Mouse (Mus musculus): Measurements from ENCODE around the gene Agbl3. TPM values are rescaled to one million over a fixed set of nuclear protein-coding genes. Genes with fewer than 3 reads are reported as not detected.

The Agbl3 gene
- polyA plus RNA-seq, 1 experiment from 2014 or later, result 16.0 TPM

- no peaks in the 10 kb centered on the region for H3K9me3 ChIP-seq (ENCODE audit: low read length)
- TF ChIP-seq CTCF (IDR thresholded peaks at IDR 0.05) (no peak), EP300 (IDR thresholded peaks at IDR 0.05) (no peak)
- 80% methylated on average over 4 of the region's 4 CpGs for WGBS
- ATAC-seq (no peak), DNase-seq (ENCODE audit: low spot score) (no peak)
- H3K36me3 ChIP-seq (ENCODE audit: insufficient read depth, low read length), result no peaks in the 10 kb centered on the region
- H3K4me3 ChIP-seq (ENCODE audit: low read depth, low read length), result no peak overlapping the region
- no peak overlapping the region for H3K27ac ChIP-seq (ENCODE audit: low read length)
- H3K4me2 ChIP-seq (replicated peaks; ENCODE audit: low read depth, low read length), result no peak overlapping the region
- no peaks in the 10 kb centered on the region for H3K27me3 ChIP-seq (replicated peaks; ENCODE audit: insufficient read depth, low read length)
- no peak overlapping the region for H3K9ac ChIP-seq (replicated peaks; ENCODE audit: low read depth)
- H3K4me1 ChIP-seq (ENCODE audit: insufficient read depth, low read depth, low read length), result no peaks in the 10 kb centered on the region
Observed at GRCm38 (mm10) chr6:34810651-34811050, 30.4 kb downstream of the Agbl3 start.

GRCm38 (mm10) chr6:34824406-34824805 lies 44.2 kb downstream of the Agbl3 start:
- H3K27me3 ChIP-seq (replicated peaks; ENCODE audit: insufficient read depth, low read length), result no peaks in the 10 kb centered on the region
- no peaks in the 10 kb centered on the region for H3K9me3 ChIP-seq (ENCODE audit: low read length)
- no peaks in the 10 kb centered on the region for H3K4me1 ChIP-seq (ENCODE audit: insufficient read depth, low read depth, low read length)
- TF ChIP-seq CTCF (IDR thresholded peaks at IDR 0.05) (no peak), EP300 (IDR thresholded peaks at IDR 0.05) (no peak)
- no peak for ATAC-seq
- H3K9ac ChIP-seq (replicated peaks; ENCODE audit: low read depth), result no peak overlapping the region
- no peak overlapping the region for H3K4me2 ChIP-seq (replicated peaks; ENCODE audit: low read depth, low read length)
- no peaks in the 10 kb centered on the region for H3K36me3 ChIP-seq (ENCODE audit: insufficient read depth, low read length)
- DNase-seq (ENCODE audit: low spot score), result no peak
- no peak overlapping the region for H3K4me3 ChIP-seq (ENCODE audit: low read depth, low read length)
- H3K27ac ChIP-seq (ENCODE audit: low read length), result no peak overlapping the region

GRCm38 (mm10) chr6:34832352-34832751 lies 52.1 kb downstream of the Agbl3 start:
- Histone ChIP-seq H3K4me3 (ENCODE audit: low read depth, low read length) (no peak overlapping the region), H3K9me3 (ENCODE audit: low read length) (no peaks in the 10 kb centered on the region), H3K36me3 (ENCODE audit: insufficient read depth, low read length) (no peaks in the 10 kb centered on the region), H3K27ac (ENCODE audit: low read length) (no peak overlapping the region), H3K27me3 (replicated peaks; ENCODE audit: insufficient read depth, low read length) (no peaks in the 10 kb centered on the region), H3K4me1 (ENCODE audit: insufficient read depth, low read depth, low read length) (no peaks in the 10 kb centered on the region), H3K9ac (replicated peaks; ENCODE audit: low read depth) (no peak overlapping the region), H3K4me2 (replicated peaks; ENCODE audit: low read depth, low read length) (no peak overlapping the region)
- ATAC-seq, result no peak
- no peak for DNase-seq (ENCODE audit: low spot score)
- TF ChIP-seq EP300 (IDR thresholded peaks at IDR 0.05) (no peak), CTCF (IDR thresholded peaks at IDR 0.05) (no peak)
- WGBS, result 89% methylated on average over 5 of the region's 5 CpGs

DNA sequence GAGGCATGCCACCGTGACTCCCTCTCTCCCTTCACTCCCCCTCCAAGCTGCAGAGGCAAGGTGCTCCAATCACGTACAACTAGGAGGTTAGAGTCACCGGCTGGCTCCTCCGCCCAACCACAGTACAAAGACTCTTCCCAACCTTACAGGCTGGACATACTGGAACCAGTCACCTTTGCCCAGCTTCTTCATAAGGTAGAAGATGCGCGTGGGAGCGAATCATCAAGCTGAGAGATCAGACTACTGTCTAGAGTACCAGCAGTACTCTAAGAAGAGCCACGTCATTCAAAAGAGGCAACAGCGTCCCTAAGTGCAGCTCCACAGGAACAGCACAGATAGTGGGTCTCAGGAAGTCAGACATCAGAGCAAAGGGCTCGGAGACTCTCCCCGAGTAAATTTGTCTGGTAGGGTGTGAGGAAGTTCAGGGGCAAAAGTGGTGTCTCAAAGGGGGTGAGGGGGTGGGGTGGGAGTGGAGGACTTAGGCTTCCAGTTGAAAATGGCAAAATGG lies 81.4 kb downstream of the Agbl3 start:
- Histone ChIP-seq H3K4me2 (replicated peaks; ENCODE audit: low read depth, low read length) (no peak overlapping the region), H3K27me3 (replicated peaks; ENCODE audit: insufficient read depth, low read length) (no peaks in the 10 kb centered on the region), H3K9me3 (ENCODE audit: low read length) (no peaks in the 10 kb centered on the region), H3K27ac (ENCODE audit: low read length) (no peak overlapping the region), H3K9ac (replicated peaks; ENCODE audit: low read depth) (no peak overlapping the region), H3K4me3 (ENCODE audit: low read depth, low read length) (no peak overlapping the region), H3K36me3 (ENCODE audit: insufficient read depth, low read length) (no peaks in the 10 kb centered on the region), H3K4me1 (ENCODE audit: insufficient read depth, low read depth, low read length) (peaks cover 20% of the 10 kb centered on the region)
- ATAC-seq (no peak), DNase-seq (ENCODE audit: low spot score) (no peak)
- 90% methylated on average over 11 of the region's 11 CpGs for WGBS
- no peak for TF ChIP-seq CTCF (IDR thresholded peaks at IDR 0.05)

DNA sequence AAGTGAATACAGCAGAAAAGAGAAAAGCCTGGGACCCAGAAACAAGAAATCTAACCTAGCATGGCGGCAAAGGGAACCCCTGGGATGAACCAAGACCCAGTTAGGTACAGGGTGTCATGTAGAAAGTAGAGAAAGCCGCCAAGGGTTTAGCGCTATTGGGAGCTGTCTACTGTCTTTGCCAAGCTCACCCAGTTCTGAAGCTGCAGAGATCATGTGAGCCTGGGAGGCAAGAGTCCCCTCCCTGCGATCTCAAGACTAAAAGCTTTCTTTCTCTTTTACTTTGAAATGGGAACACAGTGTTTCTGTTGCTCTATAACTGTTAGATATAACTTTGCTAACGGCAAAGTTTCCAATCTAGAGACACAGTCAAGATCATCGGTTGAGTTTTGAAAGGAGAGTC lies 82.1 kb downstream of the Agbl3 start:
- H3K4me3 ChIP-seq (ENCODE audit: low read depth, low read length), result peak overlapping the region; percentile 38
- H3K27me3 ChIP-seq (replicated peaks; ENCODE audit: insufficient read depth, low read length), result no peaks in the 10 kb centered on the region
- no peaks in the 10 kb centered on the region for H3K36me3 ChIP-seq (ENCODE audit: insufficient read depth, low read length)
- 77% methylated on average over 6 of the region's 6 CpGs for WGBS
- H3K27ac ChIP-seq (ENCODE audit: low read length), result peak overlapping the region; percentile 84
- no peak for TF ChIP-seq CTCF (IDR thresholded peaks at IDR 0.05)
- ATAC-seq (no peak), DNase-seq (ENCODE audit: low spot score) (peak; percentile 61)
- H3K9ac ChIP-seq (replicated peaks; ENCODE audit: low read depth), result peak overlapping the region; percentile 27; the same call in 1 of the 2 replicates
- peaks cover 28% of the 10 kb centered on the region for H3K4me1 ChIP-seq (ENCODE audit: insufficient read depth, low read depth, low read length)
- peak overlapping the region; percentile 49 for H3K4me2 ChIP-seq (replicated peaks; ENCODE audit: low read depth, low read length)
- no peaks in the 10 kb centered on the region for H3K9me3 ChIP-seq (ENCODE audit: low read length)

DNA sequence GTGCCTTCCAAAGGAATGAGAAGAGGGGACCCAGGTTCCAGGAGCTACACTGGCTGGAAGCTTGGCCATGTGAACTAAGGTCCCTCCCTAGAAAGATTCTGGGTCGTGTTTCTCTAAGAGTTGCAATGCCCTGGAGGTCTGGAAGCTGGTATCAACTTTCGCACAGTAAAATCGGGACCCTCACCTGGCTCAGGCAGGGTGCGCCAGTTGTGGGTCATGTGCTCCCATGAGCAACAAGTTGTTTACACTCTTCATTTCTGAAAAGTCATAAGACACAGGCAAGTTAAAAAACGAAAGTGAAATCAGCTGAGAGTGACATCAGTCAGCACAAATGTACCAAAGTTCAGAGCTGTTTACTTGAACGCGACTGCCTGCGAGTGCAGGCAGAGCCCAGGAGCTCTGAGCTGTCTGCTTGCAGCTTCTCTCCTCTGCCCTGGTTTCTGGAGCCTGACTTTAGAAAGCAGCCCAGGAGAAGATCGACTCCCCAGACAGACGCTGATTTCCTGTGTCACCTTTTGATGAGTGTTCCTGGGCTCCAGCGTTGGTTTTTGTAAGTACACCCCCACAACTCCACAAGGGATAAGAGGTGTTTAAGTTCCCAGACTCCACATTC lies 82.7 kb downstream of the Agbl3 start, which contains the start of gene Tmem140:
Gene Tmem140 (plus strand): TSS at position 356 of the 613 bp plus-strand sequence.
- Histone ChIP-seq H3K4me2 (replicated peaks; ENCODE audit: low read depth, low read length) (peak within 1 kb of the TSS; percentile 49), H3K4me3 (ENCODE audit: low read depth, low read length) (peak within 1 kb of the TSS; percentile 38), H3K36me3 (ENCODE audit: insufficient read depth, low read length) (no peaks in the 10 kb centered on the region), H3K4me1 (ENCODE audit: insufficient read depth, low read depth, low read length) (peaks cover 31% of the 10 kb centered on the region), H3K9me3 (ENCODE audit: low read length) (no peaks in the 10 kb centered on the region), H3K27ac (ENCODE audit: low read length) (peak within 1 kb of the TSS; percentile 84), H3K27me3 (replicated peaks; ENCODE audit: insufficient read depth, low read length) (no peaks in the 10 kb centered on the region), H3K9ac (replicated peaks; ENCODE audit: low read depth) (peak within 1 kb of the TSS; percentile 27)
- TF ChIP-seq EP300 (IDR thresholded peaks at IDR 0.05), result peak; percentile 65; the same call in 1 of the 2 replicates
- TF ChIP-seq CTCF (IDR thresholded peaks at IDR 0.05), result no peak
- DNase-seq (ENCODE audit: low spot score) (peak; percentile 93), ATAC-seq (peak; percentile 60)
- WGBS, result 13% methylated on average over 11 of the region's 11 CpGs
